Mouse (Mus musculus): ENCODE results near the gene Jagn1. TPM values are rescaled to one million over a fixed set of nuclear protein-coding genes. Genes with fewer than 3 reads are reported as not detected.

The Jagn1 gene
- total RNA-seq, 1 experiment = 119 TPM

- H3K4me1 ChIP-seq (ENCODE audit: control insufficient read depth in 2 of 2, insufficient read depth in 2 of 2, low read length in 2 of 2, poor library complexity in 1 of 2) = no peaks in the 10 kb centered on the region
- no peak for DNase-seq (ENCODE audit: low read depth, low spot score)
- TF ChIP-seq CHD2 (IDR thresholded peaks at IDR 0.05; ENCODE audit: low read depth, low read length) (no peak), ZC3H11A (IDR thresholded peaks at IDR 0.05; ENCODE audit: borderline replicate concordance, low read depth, low read length) (no peak), MAFK (IDR thresholded peaks at IDR 0.05; ENCODE audit: insufficient read depth, low read depth, low read length) (no peak), ZNF384 (IDR thresholded peaks at IDR 0.05; ENCODE audit: low read depth, low read length) (no peak), HCFC1 (IDR thresholded peaks at IDR 0.05; ENCODE audit: borderline replicate concordance, insufficient read depth, low read length) (no peak)
- no peak overlapping the region for H3K27ac ChIP-seq (ENCODE audit: insufficient read depth, low read depth, low read length, poor library complexity, severe bottlenecking)
- no peaks in the 10 kb centered on the region for H3K9me3 ChIP-seq (ENCODE audit: control insufficient read depth, insufficient read depth, low read depth, low read length)
- H3K4me3 ChIP-seq (ENCODE audit: insufficient read depth in 1 of 2, low read depth in 1 of 2, low read length in 2 of 2, poor library complexity in 1 of 2, severe bottlenecking in 1 of 2) = no peak overlapping the region
- H3K9ac ChIP-seq (ENCODE audit: insufficient read depth, low read depth, low read length, poor library complexity, severe bottlenecking) = no peak overlapping the region
- no peaks in the 10 kb centered on the region for H3K36me3 ChIP-seq (ENCODE audit: control insufficient read depth, insufficient read depth, low read length, poor library complexity, severe bottlenecking)
- in situ Hi-C loops (cut with MboI; ENCODE audit: low sequenced_read_pairs in 2 of 2, unreplicated experiment in 2 of 2) = no loop called here
Measured at GRCm38 (mm10) chr6:113437135-113437534, 5.2 kb upstream of the Jagn1 start.

GRCm38 (mm10) chr6:113438721-113439430 is 3.5 kb upstream of the Jagn1 start:
- Histone ChIP-seq H3K4me1 (ENCODE audit: control insufficient read depth in 2 of 2, insufficient read depth in 2 of 2, low read length in 2 of 2, poor library complexity in 1 of 2) (no peaks in the 10 kb centered on the region), H3K36me3 (ENCODE audit: control insufficient read depth, insufficient read depth, low read length, poor library complexity, severe bottlenecking) (no peaks in the 10 kb centered on the region), H3K27ac (ENCODE audit: insufficient read depth, low read depth, low read length, poor library complexity, severe bottlenecking) (no peak overlapping the region), H3K9me3 (ENCODE audit: control insufficient read depth, insufficient read depth, low read depth, low read length) (no peaks in the 10 kb centered on the region), H3K9ac (ENCODE audit: insufficient read depth, low read depth, low read length, poor library complexity, severe bottlenecking) (no peak overlapping the region), H3K4me3 (ENCODE audit: insufficient read depth in 1 of 2, low read depth in 1 of 2, low read length in 2 of 2, poor library complexity in 1 of 2, severe bottlenecking in 1 of 2) (no peak overlapping the region)
- in situ Hi-C loops (cut with MboI; ENCODE audit: low sequenced_read_pairs in 2 of 2, unreplicated experiment in 2 of 2) = no loop called here
- no peak for DNase-seq (ENCODE audit: low read depth, low spot score)
- TF ChIP-seq MAFK (IDR thresholded peaks at IDR 0.05; ENCODE audit: insufficient read depth, low read depth, low read length) (no peak), ZC3H11A (IDR thresholded peaks at IDR 0.05; ENCODE audit: borderline replicate concordance, low read depth, low read length) (no peak), CHD2 (IDR thresholded peaks at IDR 0.05; ENCODE audit: low read depth, low read length) (no peak), HCFC1 (IDR thresholded peaks at IDR 0.05; ENCODE audit: borderline replicate concordance, insufficient read depth, low read length) (no peak), ZNF384 (IDR thresholded peaks at IDR 0.05; ENCODE audit: low read depth, low read length) (peak; percentile 79)

GRCm38 (mm10) chr6:113440686-113441085 is 1.7 kb upstream of the Jagn1 start:
- DNase-seq (ENCODE audit: low read depth, low spot score) = no peak
- Histone ChIP-seq H3K4me3 (ENCODE audit: insufficient read depth in 1 of 2, low read depth in 1 of 2, low read length in 2 of 2, poor library complexity in 1 of 2, severe bottlenecking in 1 of 2) (no peak overlapping the region), H3K36me3 (ENCODE audit: control insufficient read depth, insufficient read depth, low read length, poor library complexity, severe bottlenecking) (peaks cover 3% of the 10 kb centered on the region), H3K9ac (ENCODE audit: insufficient read depth, low read depth, low read length, poor library complexity, severe bottlenecking) (no peak overlapping the region), H3K9me3 (ENCODE audit: control insufficient read depth, insufficient read depth, low read depth, low read length) (no peaks in the 10 kb centered on the region), H3K4me1 (ENCODE audit: control insufficient read depth in 2 of 2, insufficient read depth in 2 of 2, low read length in 2 of 2, poor library complexity in 1 of 2) (peaks cover 0 to 2% of the 10 kb centered on the region in 2 experiments; a peak in 1 of 4 replicates), H3K27ac (ENCODE audit: insufficient read depth, low read depth, low read length, poor library complexity, severe bottlenecking) (no peak overlapping the region)
- TF ChIP-seq ZNF384 (IDR thresholded peaks at IDR 0.05; ENCODE audit: low read depth, low read length) (no peak), MAFK (IDR thresholded peaks at IDR 0.05; ENCODE audit: insufficient read depth, low read depth, low read length) (no peak), HCFC1 (IDR thresholded peaks at IDR 0.05; ENCODE audit: borderline replicate concordance, insufficient read depth, low read length) (no peak), CHD2 (IDR thresholded peaks at IDR 0.05; ENCODE audit: low read depth, low read length) (no peak), ZC3H11A (IDR thresholded peaks at IDR 0.05; ENCODE audit: borderline replicate concordance, low read depth, low read length) (no peak)
- in situ Hi-C loops (cut with MboI; ENCODE audit: low sequenced_read_pairs in 2 of 2, unreplicated experiment in 2 of 2) = no loop called here

- peak; percentile 72 for TF ChIP-seq ZC3H11A (IDR thresholded peaks at IDR 0.05; ENCODE audit: borderline replicate concordance, low read depth, low read length)
- no peak for TF ChIP-seq CHD2 (IDR thresholded peaks at IDR 0.05; ENCODE audit: low read depth, low read length)
- Histone ChIP-seq H3K9ac (ENCODE audit: insufficient read depth, low read depth, low read length, poor library complexity, severe bottlenecking) (no peak overlapping the region), H3K4me3 (ENCODE audit: insufficient read depth in 1 of 2, low read depth in 1 of 2, low read length in 2 of 2, poor library complexity in 1 of 2, severe bottlenecking in 1 of 2) (no peak overlapping the region), H3K27ac (ENCODE audit: insufficient read depth, low read depth, low read length, poor library complexity, severe bottlenecking) (no peak overlapping the region), H3K36me3 (ENCODE audit: control insufficient read depth, insufficient read depth, low read length, poor library complexity, severe bottlenecking) (peaks cover 3% of the 10 kb centered on the region), H3K4me1 (ENCODE audit: control insufficient read depth in 2 of 2, insufficient read depth in 2 of 2, low read length in 2 of 2, poor library complexity in 1 of 2) (peaks cover 0 to 2% of the 10 kb centered on the region in 2 experiments; a peak in 1 of 4 replicates), H3K9me3 (ENCODE audit: control insufficient read depth, insufficient read depth, low read depth, low read length) (no peaks in the 10 kb centered on the region)
- in situ Hi-C loops (cut with MboI; ENCODE audit: low sequenced_read_pairs in 2 of 2, unreplicated experiment in 2 of 2) = no loop called here
- peak; percentile 85 for DNase-seq (ENCODE audit: low read depth, low spot score)
Measured at GRCm38 (mm10) chr6:113441147-113441680, 1.2 kb upstream of the Jagn1 start.
